Mouse (Mus musculus) cerebellum, adult 11 months (tissue): ENCODE measurements around the gene Dnajc6.

Experiments used
- DNase-seq: peaks from one replicate; pipeline ENCODE4 v3.0.0; 2022

The Dnajc6 gene

DNA sequence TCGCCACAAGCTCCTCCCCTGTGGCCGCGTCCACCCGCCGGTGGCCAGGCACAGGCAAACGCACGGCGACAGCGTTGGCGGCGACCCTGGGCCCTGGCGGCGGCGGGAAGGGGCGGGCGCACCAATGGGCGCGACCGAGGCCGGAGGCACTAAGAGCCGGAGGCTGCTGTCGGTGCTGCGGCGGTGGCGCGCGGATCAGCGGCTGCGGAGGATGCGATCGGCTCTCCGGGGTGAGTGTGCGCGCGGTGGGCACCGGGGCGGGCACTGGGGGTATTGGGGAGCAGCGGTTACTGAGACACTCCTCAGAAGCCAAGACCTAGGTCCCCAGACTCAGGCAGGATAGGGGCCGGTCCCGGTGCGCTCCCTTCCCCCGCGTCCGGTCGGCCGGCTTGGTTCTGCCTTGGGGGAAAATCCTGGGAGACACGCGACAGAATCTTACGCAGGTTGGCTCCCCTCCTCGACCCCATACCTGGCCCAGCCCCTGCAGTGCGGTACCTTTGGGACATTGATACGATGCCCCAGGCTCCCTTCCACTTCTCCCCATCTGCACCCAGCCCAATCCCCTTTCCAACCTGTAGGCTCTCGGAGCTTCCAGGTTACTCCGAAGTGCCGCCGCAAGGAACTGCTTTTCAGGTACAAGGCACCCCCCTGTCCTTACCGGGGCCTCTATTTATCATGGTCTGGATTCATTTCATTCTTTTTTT, at the start of gene Dnajc6:
TSS of gene Dnajc6 (plus strand) at position 115 of the 704 bp plus-strand sequence.
- no peak for DNase-seq

GRCm38 (mm10) chr4:101448701-101449100, 47.7 kb upstream of the Dnajc6 start:
- no peak for DNase-seq

DNA sequence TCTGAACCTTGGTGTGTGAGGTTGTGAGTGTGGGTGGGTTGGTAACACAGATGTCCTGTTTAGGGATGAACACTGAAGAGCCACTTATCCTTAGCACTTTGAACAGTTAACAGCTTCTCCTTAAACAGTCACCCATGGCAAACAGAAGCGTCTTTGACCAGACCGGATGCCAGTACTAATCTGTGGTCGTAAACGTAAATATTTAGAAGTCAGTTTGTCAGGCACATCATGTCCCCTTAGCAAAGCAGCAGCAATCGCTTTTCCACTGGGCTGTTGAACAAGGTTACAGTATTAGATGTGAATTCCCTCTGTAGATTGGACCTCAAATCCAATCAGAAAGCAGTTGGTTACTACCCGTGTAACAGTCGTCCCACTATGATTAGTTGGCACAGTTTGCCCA, 47.1 kb upstream of the Dnajc6 start:
- DNase-seq, result no peak

DNA sequence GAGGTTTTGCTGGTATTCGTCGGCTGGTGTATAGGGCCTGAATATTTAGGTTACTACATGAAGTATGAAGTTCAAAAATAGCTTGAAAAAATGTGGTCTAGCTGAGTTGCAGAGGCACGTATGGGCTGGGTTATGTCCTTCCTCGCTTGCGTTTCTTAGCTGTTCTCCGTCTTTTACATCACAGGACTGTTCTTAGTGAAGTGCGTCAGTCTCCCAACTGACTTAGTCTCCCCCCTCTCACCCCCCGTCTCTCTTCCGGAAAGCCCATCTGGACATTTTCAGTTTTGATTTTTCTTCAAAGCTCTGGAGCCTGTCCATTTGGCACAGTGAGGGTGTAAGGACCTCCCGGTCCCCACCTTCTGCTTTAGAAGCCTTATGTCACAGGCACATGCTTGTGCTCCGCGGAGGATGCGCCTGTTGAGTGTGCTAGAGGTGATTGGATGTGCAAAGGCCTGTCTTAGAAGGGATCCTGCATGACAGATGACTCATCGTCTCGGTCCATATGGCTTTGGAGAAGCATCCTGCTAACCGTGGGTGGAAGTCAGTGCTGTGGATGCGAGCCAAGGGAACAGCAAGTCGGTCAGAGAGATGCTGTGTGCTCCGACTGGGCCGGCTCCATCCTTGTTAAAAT, 46.2 kb upstream of the Dnajc6 start:
- DNase-seq, result peak; percentile 96

DNA sequence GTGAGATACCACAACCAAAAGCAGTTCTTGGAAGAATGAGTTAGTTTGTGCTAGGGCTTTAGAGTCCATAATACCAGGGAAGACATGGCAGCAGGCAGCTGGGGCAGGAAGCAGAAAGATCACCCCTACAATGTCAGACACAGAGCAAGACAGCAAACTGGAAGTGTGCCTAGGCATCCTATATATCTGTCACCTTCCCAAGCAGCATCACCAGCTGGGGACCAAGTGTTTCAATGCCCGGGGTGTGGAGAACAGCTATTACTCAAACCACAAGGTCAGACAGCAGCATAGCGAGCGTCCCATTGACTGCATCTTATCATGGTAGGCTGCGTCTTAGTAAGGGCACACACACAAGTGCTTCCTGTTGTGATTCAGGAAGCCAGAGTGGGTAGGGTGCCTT, 45.4 kb upstream of the Dnajc6 start:
- no peak for DNase-seq

DNA sequence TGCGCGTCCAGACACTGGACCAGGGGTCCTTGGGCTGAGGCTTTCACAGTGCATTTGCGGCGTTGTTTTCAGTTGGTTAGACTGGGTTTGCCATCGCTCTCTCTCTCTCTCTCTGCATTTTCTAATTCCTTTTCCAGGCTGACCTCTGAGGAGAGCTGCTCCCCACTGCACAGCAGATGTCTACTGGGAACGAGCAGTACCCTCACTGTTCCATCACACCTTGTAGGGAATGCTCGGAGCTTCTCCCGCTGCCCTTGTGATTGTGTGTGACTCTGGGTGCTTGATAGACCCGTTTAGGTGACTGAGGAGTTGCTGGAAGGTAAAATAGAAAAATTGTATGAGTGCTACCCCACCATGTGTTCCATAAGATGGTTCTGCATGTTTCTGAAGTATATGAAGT, 43.6 kb upstream of the Dnajc6 start:
- no peak for DNase-seq

GRCm38 (mm10) chr4:101457176-101457575, 39.3 kb upstream of the Dnajc6 start:
- DNase-seq, result no peak

GRCm38 (mm10) chr4:101458341-101458740, 38.1 kb upstream of the Dnajc6 start:
- DNase-seq, result peak; percentile 77

GRCm38 (mm10) chr4:101459358-101459757, 37.1 kb upstream of the Dnajc6 start:
- DNase-seq, result no peak

GRCm38 (mm10) chr4:101460114-101460513, 36.3 kb upstream of the Dnajc6 start:
- DNase-seq, result no peak

DNA sequence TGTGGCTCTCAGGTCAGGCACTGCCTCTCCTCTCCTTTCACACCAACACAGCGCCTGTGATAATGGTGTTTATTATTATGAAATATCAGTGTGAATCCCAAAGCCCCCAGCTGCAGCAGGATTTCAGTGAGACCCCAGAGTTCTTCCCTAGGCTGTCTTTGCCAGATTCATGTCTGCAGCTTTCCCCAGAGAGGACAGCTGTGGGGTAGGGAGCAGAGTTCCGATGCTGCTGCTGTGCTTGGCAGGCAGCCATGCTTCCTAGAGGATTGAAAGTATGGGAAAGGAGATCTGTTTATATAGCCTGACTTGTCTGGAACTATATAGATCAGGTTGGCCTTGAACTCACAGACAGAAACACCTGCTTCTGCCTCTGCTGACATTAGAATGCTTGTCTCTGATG, 34.4 kb upstream of the Dnajc6 start:
- DNase-seq, result no peak

- no peak for DNase-seq
These were observed 30.2 kb upstream of the Dnajc6 start for GRCm38 (mm10) chr4:101466264-101466663.

GRCm38 (mm10) chr4:101469242-101469641, 27.2 kb upstream of the Dnajc6 start:
- no peak for DNase-seq

- no peak for DNase-seq
These were observed 25.9 kb upstream of the Dnajc6 start for GRCm38 (mm10) chr4:101470543-101470942.

- DNase-seq, result no peak
These were observed 23.7 kb upstream of the Dnajc6 start for GRCm38 (mm10) chr4:101472767-101473166.

DNA sequence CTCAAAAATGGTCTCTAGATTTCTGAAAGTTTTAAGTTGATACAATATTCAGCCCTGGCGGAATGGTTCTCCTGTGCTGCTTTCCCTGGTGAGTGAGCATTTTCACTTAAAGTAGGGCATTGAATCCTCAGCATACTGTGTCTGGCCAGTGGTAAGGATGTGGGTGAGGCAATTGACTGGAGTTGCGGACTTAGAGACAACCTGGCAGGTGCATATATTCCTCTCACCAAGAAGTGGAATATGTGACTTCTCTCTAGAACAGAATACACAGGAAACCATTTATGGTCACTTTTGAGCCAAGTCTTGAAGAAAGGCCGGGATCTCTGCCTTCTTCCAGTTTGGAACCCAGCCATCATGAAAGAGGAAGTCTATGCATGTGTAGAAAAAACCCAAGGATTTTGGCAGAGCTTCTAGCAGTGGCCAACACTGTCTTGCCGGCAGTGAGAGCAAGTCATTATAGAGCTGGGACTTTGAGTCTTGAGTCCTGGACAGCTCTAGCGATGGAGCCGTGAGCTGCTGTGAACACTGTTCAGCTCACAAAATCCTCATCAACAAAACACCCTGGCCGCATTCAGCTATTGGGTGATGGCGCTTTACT, 6.0 kb upstream of the Dnajc6 start:
- no peak for DNase-seq

DNA sequence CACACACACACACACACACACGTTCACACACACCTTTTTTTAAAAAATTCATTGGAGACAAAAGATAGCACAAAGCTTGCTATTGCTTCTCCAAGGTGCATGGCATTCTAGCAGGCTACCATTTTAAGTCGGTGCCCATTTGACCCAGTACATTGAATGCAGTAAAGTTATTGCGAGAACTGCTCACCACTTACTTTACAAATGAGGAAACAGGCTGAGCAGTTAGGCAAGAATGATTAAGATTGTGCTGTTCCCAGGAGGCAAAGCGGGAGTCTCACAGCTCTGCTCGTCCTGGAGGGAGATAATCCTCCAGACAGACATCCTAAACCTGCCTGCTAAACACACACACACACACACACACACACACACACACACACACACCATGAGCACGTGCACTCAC, 4.7 kb upstream of the Dnajc6 start:
- DNase-seq, result no peak

GRCm38 (mm10) chr4:101493611-101494197, 2.7 kb upstream of the Dnajc6 start:
- no peak for DNase-seq

DNA sequence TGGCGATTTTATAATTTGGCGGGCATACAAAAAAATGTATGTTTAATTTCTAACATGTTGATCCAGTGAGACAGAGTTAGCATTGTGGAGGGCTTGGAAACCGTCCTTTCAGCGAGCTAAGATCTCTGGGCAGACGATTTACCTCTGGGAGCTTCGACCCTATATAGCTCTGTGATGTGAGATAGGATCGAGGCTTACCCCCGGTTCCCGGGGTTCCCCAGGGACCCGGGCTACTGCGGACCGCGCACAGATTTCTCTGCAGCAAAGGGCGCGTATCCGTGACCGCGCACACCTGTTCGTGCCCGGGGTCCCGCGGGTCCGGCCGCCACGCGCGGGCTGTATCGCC, 287 bp upstream of the Dnajc6 start:
- DNase-seq, result peak; percentile 42

- peak; percentile 27 for DNase-seq
These were observed 888 bp downstream of the Dnajc6 start for GRCm38 (mm10) chr4:101497336-101497735.

- DNase-seq, result no peak
These were observed 8.1 kb downstream of the Dnajc6 start for GRCm38 (mm10) chr4:101504470-101505007.

- DNase-seq, result no peak
These were observed 9.5 kb downstream of the Dnajc6 start for GRCm38 (mm10) chr4:101505966-101506365.

DNA sequence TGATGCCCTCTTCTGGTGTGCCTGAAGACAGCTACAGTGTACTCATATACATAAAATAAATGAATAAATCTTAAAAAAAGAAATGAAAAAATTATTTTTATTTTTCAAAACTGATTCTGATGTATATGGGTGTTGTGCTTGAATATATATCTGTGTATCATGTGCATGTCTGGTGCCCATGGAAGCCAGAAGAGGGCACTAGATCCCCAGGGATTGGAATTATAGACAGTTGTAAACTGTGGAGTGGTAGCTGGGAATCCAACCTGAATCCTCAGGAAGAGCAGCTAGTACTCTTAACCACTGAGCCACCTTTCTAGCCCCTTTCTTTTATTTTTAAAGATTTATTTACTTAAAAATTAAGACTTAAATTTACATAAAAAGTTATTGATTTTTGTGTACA, 9.9 kb downstream of the Dnajc6 start:
- DNase-seq, result no peak
